Mouse (Mus musculus) heart, embryonic 13.5 days (tissue): ENCODE measurements around the gene Nfib. TPM values are rescaled to one million over a fixed set of nuclear protein-coding genes. Genes with fewer than 3 reads are reported as not detected.

Experiments
- ATAC-seq: fragments of 200-750 bp; cut with Nextera tagmentation; 2 replicates; pipeline ENCODE4 v1.8.0; 2017; ENCODE audit warnings: moderate TSS enrichment; ENCODE audit not compliant: insufficient number of reproducible peaks, low FRiP score, low TSS enrichment; ENCODE audit errors: extremely low read depth
- H3K27ac ChIP-seq: fragments of 300-500 bp; sonication (generic); replicated peaks from 2 replicates; pipeline ENCODE4 v1.5.1; 2015; ENCODE audit warnings: moderate library complexity, mild to moderate bottlenecking, inconsistent platforms
- H3K27me3 ChIP-seq: fragments of 300-500 bp; sonication (generic); replicated peaks from 2 replicates; pipeline ENCODE4 v1.6.1; 2015; ENCODE audit warnings: mild to moderate bottlenecking, inconsistent platforms
- H3K36me3 ChIP-seq: fragments of 300-500 bp; sonication (generic); 2 replicates; pipeline ENCODE4 v1.6.1; 2015; ENCODE audit warnings: mild to moderate bottlenecking, inconsistent platforms
- H3K4me1 ChIP-seq: fragments of 300-500 bp; sonication (generic); 2 replicates; pipeline ENCODE4 v1.6.1; 2015; ENCODE audit warnings: inconsistent platforms
- H3K4me2 ChIP-seq: fragments of 300-500 bp; sonication (generic); 2 replicates; pipeline ENCODE4 v1.6.1; 2015; ENCODE audit warnings: inconsistent platforms, mild to moderate bottlenecking, moderate library complexity
- H3K4me3 ChIP-seq: fragments of 300-500 bp; sonication (generic); 2 replicates; pipeline ENCODE4 v1.5.1; 2015; ENCODE audit warnings: moderate library complexity, mild to moderate bottlenecking, inconsistent platforms
- H3K9ac ChIP-seq: fragments of 300-500 bp; sonication (generic); 2 replicates; pipeline ENCODE4 v1.6.1; 2015; ENCODE audit warnings: inconsistent platforms, mild to moderate bottlenecking, moderate library complexity
- H3K9me3 ChIP-seq: fragments of 300-500 bp; sonication (generic); 2 replicates; pipeline ENCODE4 v1.6.1; 2016; ENCODE audit warnings: inconsistent platforms
- WGBS: fragments of 180-500 bp; shearing (Covaris S2); methylation state at CpG from one replicate; pipeline ENCODE4 v1.1.7; 2015; ENCODE audit warnings: mixed read lengths; 5-methylcytosine and 5-hydroxymethylcytosine counted together
- polyA plus RNA-seq: library from polyadenylated mRNA; unstranded; fragments of >200 nt; fragmentation: Nextera tagmentation; extraction: Ambion mirVana; gene quantifications from 2 replicates; pipeline ENCODE4 v1.2.1, GENCODE M21; 2015

The Nfib gene
- polyA plus RNA-seq, 1 experiment from 2014 or later = 53.0 TPM

- Histone ChIP-seq H3K27me3 (no peaks in the 10 kb centered on the region), H3K36me3 (peaks cover 18% of the 10 kb centered on the region), H3K27ac (peak overlapping the region; percentile 73), H3K4me1 (peaks cover 72% of the 10 kb centered on the region), H3K9ac (0 out of 2 replicates have a peak overlapping the region, but pooled peaks have one; percentile 28), H3K9me3 (no peaks in the 10 kb centered on the region), H3K4me3 (no peak overlapping the region), H3K4me2 (peak overlapping the region; percentile 23)
- 37% methylated on average over 11 of the region's 11 CpGs for WGBS
- no peak for ATAC-seq
Measured at GRCm38 (mm10) chr4:82383991-82384731, 321.4 kb downstream of the Nfib start.

GRCm38 (mm10) chr4:82383346-82383745 is 322.2 kb downstream of the Nfib start:
- Histone ChIP-seq H3K27me3 (no peaks in the 10 kb centered on the region), H3K4me3 (no peak overlapping the region), H3K4me2 (no peak overlapping the region), H3K27ac (0 out of 2 replicates have a peak overlapping the region, but pooled peaks have one; percentile 13), H3K9me3 (no peaks in the 10 kb centered on the region), H3K36me3 (peaks cover 18% of the 10 kb centered on the region), H3K9ac (no peak overlapping the region), H3K4me1 (peaks cover 76% of the 10 kb centered on the region)
- 71% methylated on average over 8 of the region's 8 CpGs for WGBS
- no peak for ATAC-seq

GRCm38 (mm10) chr4:82381786-82382185 is 323.8 kb downstream of the Nfib start:
- Histone ChIP-seq H3K9me3 (no peaks in the 10 kb centered on the region), H3K4me3 (no peak overlapping the region), H3K36me3 (peaks cover 14% of the 10 kb centered on the region), H3K4me2 (no peak overlapping the region), H3K27ac (no peak overlapping the region), H3K27me3 (no peaks in the 10 kb centered on the region), H3K9ac (no peak overlapping the region), H3K4me1 (peaks cover 73% of the 10 kb centered on the region)
- WGBS = 84% methylated on average over 1 of the region's 1 CpGs
- no peak for ATAC-seq

GRCm38 (mm10) chr4:82380578-82380977 is 325.0 kb downstream of the Nfib start:
- peaks cover 72% of the 10 kb centered on the region for H3K4me1 ChIP-seq
- no peaks in the 10 kb centered on the region for H3K27me3 ChIP-seq

GRCm38 (mm10) chr4:82378050-82378449 is 327.5 kb downstream of the Nfib start:
- H3K9ac ChIP-seq = no peak overlapping the region
- peaks cover 61% of the 10 kb centered on the region for H3K4me1 ChIP-seq
- ATAC-seq = no peak
- 88% methylated on average over 3 of the region's 3 CpGs for WGBS
- no peaks in the 10 kb centered on the region for H3K9me3 ChIP-seq
- H3K27me3 ChIP-seq = no peaks in the 10 kb centered on the region
- no peak overlapping the region for H3K4me3 ChIP-seq
- H3K27ac ChIP-seq = 0 out of 2 replicates have a peak overlapping the region, but pooled peaks have one; percentile 4
- H3K36me3 ChIP-seq = peaks cover 25% of the 10 kb centered on the region
- H3K4me2 ChIP-seq = no peak overlapping the region

More at GRCm38 (mm10) chr4:82380578-82380977, 325.0 kb downstream of the Nfib start:
- Histone ChIP-seq H3K36me3 (peaks cover 14% of the 10 kb centered on the region), H3K27ac (no peak overlapping the region), H3K9me3 (no peaks in the 10 kb centered on the region), H3K9ac (no peak overlapping the region), H3K4me3 (no peak overlapping the region), H3K4me2 (no peak overlapping the region)
- ATAC-seq = no peak

GRCm38 (mm10) chr4:82377621-82378020 is 327.9 kb downstream of the Nfib start:
- H3K36me3 ChIP-seq = peaks cover 25% of the 10 kb centered on the region
- no peak overlapping the region for H3K9ac ChIP-seq
- no peak for ATAC-seq
- H3K27ac ChIP-seq = 0 out of 2 replicates have a peak overlapping the region, but pooled peaks have one; percentile 4
- H3K27me3 ChIP-seq = no peaks in the 10 kb centered on the region
- no peak overlapping the region for H3K4me3 ChIP-seq
- H3K9me3 ChIP-seq = no peaks in the 10 kb centered on the region
- peaks cover 62% of the 10 kb centered on the region for H3K4me1 ChIP-seq
- 74% methylated on average over 3 of the region's 3 CpGs for WGBS
- H3K4me2 ChIP-seq = no peak overlapping the region

GRCm38 (mm10) chr4:82374560-82374959 is 331.0 kb downstream of the Nfib start:
- H3K4me1 ChIP-seq = peaks cover 52% of the 10 kb centered on the region
- no peak overlapping the region for H3K9ac ChIP-seq
- H3K4me3 ChIP-seq = no peak overlapping the region
- no peaks in the 10 kb centered on the region for H3K9me3 ChIP-seq
- H3K27ac ChIP-seq = peak overlapping the region; percentile 58
- no peaks in the 10 kb centered on the region for H3K27me3 ChIP-seq
- 57% methylated on average over 5 of the region's 5 CpGs for WGBS
- no peak for ATAC-seq
- peaks cover 20% of the 10 kb centered on the region for H3K36me3 ChIP-seq
- no peak overlapping the region for H3K4me2 ChIP-seq

GRCm38 (mm10) chr4:82372217-82372616 is 333.3 kb downstream of the Nfib start:
- H3K4me1 ChIP-seq = peaks cover 48% of the 10 kb centered on the region
- no peak overlapping the region for H3K9ac ChIP-seq
- H3K27ac ChIP-seq = peak overlapping the region; percentile 64
- H3K36me3 ChIP-seq = peaks cover 23% of the 10 kb centered on the region
- H3K9me3 ChIP-seq = no peaks in the 10 kb centered on the region
- no peak overlapping the region for H3K4me2 ChIP-seq
- no peaks in the 10 kb centered on the region for H3K27me3 ChIP-seq
- no peak overlapping the region for H3K4me3 ChIP-seq
- WGBS = 57% methylated on average over 4 of the region's 4 CpGs
- no peak for ATAC-seq

- Histone ChIP-seq H3K4me2 (no peak overlapping the region), H3K9ac (no peak overlapping the region), H3K9me3 (no peaks in the 10 kb centered on the region), H3K27me3 (no peaks in the 10 kb centered on the region), H3K4me1 (peaks cover 43% of the 10 kb centered on the region), H3K27ac (no peak overlapping the region), H3K4me3 (no peak overlapping the region), H3K36me3 (peaks cover 23% of the 10 kb centered on the region)
- ATAC-seq = no peak
- WGBS = 87% methylated on average over 4 of the region's 4 CpGs
Measured at GRCm38 (mm10) chr4:82371471-82371870, 334.1 kb downstream of the Nfib start.

GRCm38 (mm10) chr4:82369011-82369776 is 336.4 kb downstream of the Nfib start:
- H3K27me3 ChIP-seq = no peaks in the 10 kb centered on the region
- no peak overlapping the region for H3K9ac ChIP-seq
- no peaks in the 10 kb centered on the region for H3K9me3 ChIP-seq
- no peak overlapping the region for H3K4me3 ChIP-seq
- H3K36me3 ChIP-seq = peaks cover 23% of the 10 kb centered on the region
- peaks cover 39% of the 10 kb centered on the region for H3K4me1 ChIP-seq
- H3K4me2 ChIP-seq = no peak overlapping the region
- WGBS = 70% methylated on average over 6 of the region's 6 CpGs
- H3K27ac ChIP-seq = no peak overlapping the region
- ATAC-seq = no peak

GRCm38 (mm10) chr4:82368091-82368775 is 337.3 kb downstream of the Nfib start:
- H3K4me1 ChIP-seq = peaks cover 48% of the 10 kb centered on the region
- no peak overlapping the region for H3K4me2 ChIP-seq
- peaks cover 14% of the 10 kb centered on the region for H3K36me3 ChIP-seq
- H3K9me3 ChIP-seq = no peaks in the 10 kb centered on the region
- no peak for ATAC-seq
- H3K4me3 ChIP-seq = no peak overlapping the region
- H3K27me3 ChIP-seq = no peaks in the 10 kb centered on the region
- H3K9ac ChIP-seq = no peak overlapping the region
- 78% methylated on average over 9 of the region's 9 CpGs for WGBS
- no peak overlapping the region for H3K27ac ChIP-seq
